Mouse (Mus musculus): ENCODE measurements around the gene Negr1.

Gene Negr1

GRCm38 (mm10) chr3:157105580-157106264, 544.1 kb downstream of the Negr1 start:
- no peak for DNase-seq (ENCODE audit: low read depth, low spot score)

GRCm38 (mm10) chr3:157108156-157108555, 546.6 kb downstream of the Negr1 start:
- DNase-seq (ENCODE audit: low read depth, low spot score), result no peak

- peak; percentile 23 for DNase-seq (ENCODE audit: low read depth, low spot score)
Measured at GRCm38 (mm10) chr3:157109308-157109707, 547.7 kb downstream of the Negr1 start.

- DNase-seq (ENCODE audit: low read depth, low spot score), result no peak
Measured at GRCm38 (mm10) chr3:157115105-157115760, 553.6 kb downstream of the Negr1 start.

GRCm38 (mm10) chr3:157116024-157116423, 554.4 kb downstream of the Negr1 start:
- no peak for DNase-seq (ENCODE audit: low read depth, low spot score)

- no peak for DNase-seq (ENCODE audit: low read depth, low spot score)
Measured at GRCm38 (mm10) chr3:157119916-157120315, 558.3 kb downstream of the Negr1 start.

GRCm38 (mm10) chr3:157146124-157146855, 584.7 kb downstream of the Negr1 start:
- DNase-seq (ENCODE audit: low read depth, low spot score), result no peak

GRCm38 (mm10) chr3:157154902-157155301, 593.3 kb downstream of the Negr1 start:
- DNase-seq (ENCODE audit: low read depth, low spot score), result no peak

GRCm38 (mm10) chr3:157155513-157155912, 593.9 kb downstream of the Negr1 start:
- DNase-seq (ENCODE audit: low read depth, low spot score), result no peak

GRCm38 (mm10) chr3:157164840-157165595, 603.4 kb downstream of the Negr1 start:
- DNase-seq (ENCODE audit: low read depth, low spot score), result no peak

- DNase-seq (ENCODE audit: low read depth, low spot score), result no peak
Measured at GRCm38 (mm10) chr3:157181975-157182374, 620.4 kb downstream of the Negr1 start.

GRCm38 (mm10) chr3:157188939-157189725, 627.5 kb downstream of the Negr1 start:
- DNase-seq (ENCODE audit: low read depth, low spot score), result no peak

GRCm38 (mm10) chr3:157189834-157190233, 628.2 kb downstream of the Negr1 start:
- no peak for DNase-seq (ENCODE audit: low read depth, low spot score)

GRCm38 (mm10) chr3:157190551-157190950, 629.0 kb downstream of the Negr1 start:
- DNase-seq (ENCODE audit: low read depth, low spot score), result no peak

GRCm38 (mm10) chr3:157192021-157192420, 630.4 kb downstream of the Negr1 start:
- DNase-seq (ENCODE audit: low read depth, low spot score), result no peak

- DNase-seq (ENCODE audit: low read depth, low spot score), result no peak
Measured at GRCm38 (mm10) chr3:157193141-157193540, 631.5 kb downstream of the Negr1 start.

- DNase-seq (ENCODE audit: low read depth, low spot score), result peak; percentile 12
Measured at GRCm38 (mm10) chr3:157198659-157199058, 637.1 kb downstream of the Negr1 start.

- no peak for DNase-seq (ENCODE audit: low read depth, low spot score)
Measured at GRCm38 (mm10) chr3:157201726-157202125, 640.1 kb downstream of the Negr1 start.

GRCm38 (mm10) chr3:157203573-157203972, 642.0 kb downstream of the Negr1 start:
- DNase-seq (ENCODE audit: low read depth, low spot score), result no peak

GRCm38 (mm10) chr3:157206752-157207151, 645.2 kb downstream of the Negr1 start:
- DNase-seq (ENCODE audit: low read depth, low spot score), result no peak

- no peak for DNase-seq (ENCODE audit: low read depth, low spot score)
Measured at GRCm38 (mm10) chr3:157208966-157209365, 647.4 kb downstream of the Negr1 start.

Measured in R1 (cell line).